Mouse (Mus musculus) midbrain, postnatal 0 days (tissue): ENCODE measurements around the gene Krtap5-2. TPM values are rescaled to one million over a fixed set of nuclear protein-coding genes. Genes with fewer than 3 reads are reported as not detected.
"Not testable (repeated sequence)": the region's sequence is repeated elsewhere in the genome, so short reads cannot be mapped to it uniquely, and the experiment has no call there.

Experiments
- ATAC-seq: fragments of 200-750 bp; cut with Nextera tagmentation; 2 replicates; pipeline ENCODE4 v1.8.0; 2017; ENCODE audit warnings: moderate number of reproducible peaks, mild to moderate bottlenecking, moderate TSS enrichment, moderate library complexity; ENCODE audit not compliant: low FRiP score
- DNase-seq: peaks from one replicate; pipeline ENCODE4 v3.0.0-alpha.2; 2015; ENCODE audit warnings: low spot score
- H3K27ac ChIP-seq: fragments of 300-500 bp; sonication (generic); 2 replicates; pipeline ENCODE4 v1.5.1; 2014; ENCODE audit warnings: low read depth, mild to moderate bottlenecking, low read length, mixed read lengths
- H3K27me3 ChIP-seq: fragments of 300-500 bp; sonication (generic); 2 replicates; pipeline ENCODE4 v1.6.1; 2014; ENCODE audit warnings: low read length, control low read depth, mixed read lengths; ENCODE audit not compliant: insufficient read depth
- H3K36me3 ChIP-seq: fragments of 300-500 bp; sonication (generic); 2 replicates; pipeline ENCODE4 v1.6.1; 2014; ENCODE audit warnings: low read length, control low read depth, mixed read lengths; ENCODE audit not compliant: insufficient read depth
- H3K4me1 ChIP-seq: fragments of 300-500 bp; sonication (generic); 2 replicates; pipeline ENCODE4 v1.6.1; 2014; ENCODE audit warnings: mild to moderate bottlenecking, control low read depth, antibody characterized with exemption, low read length, mixed read lengths; ENCODE audit not compliant: insufficient read depth
- H3K4me2 ChIP-seq: fragments of 300-500 bp; sonication (generic); 2 replicates; pipeline ENCODE4 v1.6.1; 2014; ENCODE audit warnings: low read depth, mild to moderate bottlenecking, low read length, mixed read lengths; ENCODE audit not compliant: poor library complexity, severe bottlenecking
- H3K4me3 ChIP-seq: fragments of 300-500 bp; sonication (generic); 2 replicates; pipeline ENCODE4 v1.5.1; 2014; ENCODE audit warnings: low read depth, mild to moderate bottlenecking, low read length, moderate library complexity
- H3K9ac ChIP-seq: fragments of 300-500 bp; sonication (generic); replicated peaks from 2 replicates; pipeline ENCODE4 v1.6.1; 2014; ENCODE audit warnings: mild to moderate bottlenecking, low read length, moderate library complexity, mixed read lengths; ENCODE audit not compliant: poor library complexity, severe bottlenecking
- H3K9me3 ChIP-seq: fragments of 300-500 bp; sonication (generic); 2 replicates; pipeline ENCODE4 v1.6.1; 2016; ENCODE audit warnings: low read length, control low read depth
- CTCF ChIP-seq: IDR thresholded peaks from 2 replicates; pipeline ENCODE4 v1.5.1; 2016; ENCODE audit warnings: antibody characterized with exemption, mild to moderate bottlenecking
- WGBS: fragments of 180-500 bp; shearing (Covaris S2); extraction: QIAGEN DNeasy Blood & Tissue Kit; methylation state at CpG from one replicate; pipeline ENCODE4 v1.1.7; 2014; 5-methylcytosine and 5-hydroxymethylcytosine counted together
- polyA plus RNA-seq: library from polyadenylated mRNA; unstranded; fragments of >200 nt; fragmentation: Nextera tagmentation; extraction: Ambion mirVana; gene quantifications from 2 replicates; pipeline ENCODE4 v1.2.1, GENCODE M21; 2015
- total RNA-seq: library from RNA; depleted of rRNA; stranded (reverse); fragments of >200 nt; gene quantifications from 2 replicates; pipeline ENCODE4 v1.2.3, GENCODE M21; 2014; rRNA removed

Gene Krtap5-2
- total RNA-seq (not detected in 2 replicates), polyA plus RNA-seq (not detected in 2 replicates)

GRCm38 (mm10) chr7:142175905-142176304, at the start of gene Krtap5-2:
TSS of gene Krtap5-2 (minus strand) at chr7:142176005.
- not testable (repeated sequence) for ATAC-seq, H3K27me3 ChIP-seq, H3K4me3 ChIP-seq, H3K9me3 ChIP-seq, H3K36me3 ChIP-seq, H3K9ac ChIP-seq, DNase-seq, H3K27ac ChIP-seq, H3K4me1 ChIP-seq, H3K4me2 ChIP-seq

- no peak for ATAC-seq
- Histone ChIP-seq H3K27me3 (no peaks in the 10 kb centered on the region), H3K36me3 (no peaks in the 10 kb centered on the region), H3K4me2 (no peak overlapping the region), H3K9me3 (no peaks in the 10 kb centered on the region), H3K4me3 (no peak overlapping the region), H3K27ac (no peak overlapping the region), H3K4me1 (no peaks in the 10 kb centered on the region), H3K9ac (no peak overlapping the region)
- no peak for TF ChIP-seq CTCF
- no peak for DNase-seq
- 57% methylated on average over 2 of the region's 2 CpGs for WGBS
Observed at GRCm38 (mm10) chr7:142224518-142224917, 48.7 kb upstream of the Krtap5-2 start.

GRCm38 (mm10) chr7:142212136-142212535, 36.3 kb upstream of the Krtap5-2 start:
- not testable (repeated sequence) for H3K4me2 ChIP-seq, H3K27ac ChIP-seq, ATAC-seq, H3K4me3 ChIP-seq, H3K27me3 ChIP-seq, DNase-seq, H3K36me3 ChIP-seq, H3K9ac ChIP-seq, H3K9me3 ChIP-seq, H3K4me1 ChIP-seq
- 45% methylated on average over 1 of the region's 1 CpGs for WGBS

GRCm38 (mm10) chr7:142211559-142211958, 35.8 kb upstream of the Krtap5-2 start, which contains the start of gene Gm7579:
TSS of gene Gm7579 (plus strand) at chr7:142211859.
- no peak within 1 kb of the TSS for H3K4me3 ChIP-seq
- ATAC-seq, result no peak
- DNase-seq, result no peak
- no peaks in the 10 kb centered on the region for H3K9me3 ChIP-seq
- no peaks in the 10 kb centered on the region for H3K27me3 ChIP-seq
- no peak within 1 kb of the TSS for H3K9ac ChIP-seq
- WGBS, result 55% methylated on average over 1 of the region's 1 CpGs
- H3K4me1 ChIP-seq, result no peaks in the 10 kb centered on the region
- H3K27ac ChIP-seq, result no peak within 1 kb of the TSS
- no peaks in the 10 kb centered on the region for H3K36me3 ChIP-seq
- no peak within 1 kb of the TSS for H3K4me2 ChIP-seq
- TF ChIP-seq CTCF, result no peak

GRCm38 (mm10) chr7:142206891-142207290, 31.1 kb upstream of the Krtap5-2 start:
- not testable (repeated sequence) for H3K27ac ChIP-seq, H3K9ac ChIP-seq, H3K4me3 ChIP-seq, H3K9me3 ChIP-seq, H3K36me3 ChIP-seq, DNase-seq, H3K27me3 ChIP-seq, ATAC-seq, H3K4me2 ChIP-seq, H3K4me1 ChIP-seq
- WGBS, result 73% methylated on average over 5 of the region's 5 CpGs

GRCm38 (mm10) chr7:142205488-142205887, 29.7 kb upstream of the Krtap5-2 start:
- TF ChIP-seq CTCF, result no peak
- Histone ChIP-seq H3K36me3 (no peaks in the 10 kb centered on the region), H3K9ac (no peak overlapping the region), H3K9me3 (no peaks in the 10 kb centered on the region), H3K27ac (no peak overlapping the region), H3K4me2 (no peak overlapping the region), H3K27me3 (no peaks in the 10 kb centered on the region), H3K4me1 (no peaks in the 10 kb centered on the region), H3K4me3 (no peak overlapping the region)
- ATAC-seq, result no peak
- no peak for DNase-seq

GRCm38 (mm10) chr7:142201064-142201463, 25.3 kb upstream of the Krtap5-2 start, which contains the start of gene Krtap5-3:
TSS of gene Krtap5-3 (plus strand) at chr7:142201364.
- Histone ChIP-seq H3K9me3 (no peaks in the 10 kb centered on the region), H3K27ac (no peak within 1 kb of the TSS), H3K4me3 (no peak within 1 kb of the TSS), H3K27me3 (no peaks in the 10 kb centered on the region), H3K9ac (no peak within 1 kb of the TSS), H3K4me1 (no peaks in the 10 kb centered on the region), H3K36me3 (no peaks in the 10 kb centered on the region), H3K4me2 (no peak within 1 kb of the TSS)
- DNase-seq (no peak), ATAC-seq (no peak)
- TF ChIP-seq CTCF, result no peak
- WGBS, result 92% methylated on average over 1 of the region's 1 CpGs
